Mouse (Mus musculus) heart, embryonic 11.5 days (tissue): ENCODE results near the gene Masp1. TPM values are rescaled to one million over a fixed set of nuclear protein-coding genes. Genes with fewer than 3 reads are reported as not detected.

Experiments used
- polyA plus RNA-seq: library from polyadenylated mRNA; unstranded; fragments of >200 nt; fragmentation: Nextera tagmentation; extraction: Ambion mirVana; gene quantifications from 2 replicates; pipeline ENCODE4 v1.2.1, GENCODE M21; 2014

Masp1 gene
- polyA plus RNA-seq, 1 experiment from 2014 or later, result 10.2 TPM

Other genes with a start within 250 kb of the Masp1 start
- gene Rtp1, start 91.7 kb downstream of the Masp1 start, polyA plus RNA-seq, result not detected in 2 replicates
- 2.8 and 3.9 TPM in 2 replicates for gene Rtp4, start 524 bp downstream of the Masp1 start, polyA plus RNA-seq